Mouse (Mus musculus): ENCODE results near the gene Ptchd4. TPM values are rescaled to one million over a fixed set of nuclear protein-coding genes. Genes with fewer than 3 reads are reported as not detected.
A peak's percentile ranks its signal among the peaks of the same experiment; 100 is the strongest.

Gene Ptchd4
- polyA plus RNA-seq, 1 experiment from 2014 or later = 0.86 TPM

DNA sequence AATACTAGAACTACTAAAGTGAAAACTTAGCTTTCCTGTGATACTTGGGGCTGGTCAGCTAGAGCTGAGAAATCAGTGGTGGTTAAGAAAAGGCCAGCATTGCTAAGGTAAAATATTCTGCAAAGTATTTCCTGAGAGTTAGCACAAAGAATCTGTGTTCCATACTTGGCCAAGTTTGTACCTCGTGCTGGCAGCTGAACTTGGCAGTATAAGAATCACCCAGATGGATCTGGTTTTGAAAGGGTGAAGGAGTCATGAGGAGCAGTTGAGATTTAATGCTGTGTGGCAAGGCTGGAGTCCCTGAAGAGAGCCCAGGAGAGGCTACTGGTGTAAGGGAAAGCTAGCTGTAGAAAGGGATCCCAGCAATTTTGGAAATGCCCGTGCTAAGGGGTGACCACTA, 140.7 kb downstream of the Ptchd4 start:
- 69% methylated on average over 2 of the region's 2 CpGs for WGBS
- Histone ChIP-seq H3K9me3 (replicated peaks) (no peaks in the 10 kb centered on the region), H3K9ac (no peak overlapping the region), H3K4me1 (no peaks in the 10 kb centered on the region), H3K36me3 (no peaks in the 10 kb centered on the region), H3K4me2 (no peak overlapping the region), H3K27me3 (no peaks in the 10 kb centered on the region), H3K4me3 (replicated peaks) (no peak overlapping the region), H3K27ac (no peak overlapping the region)
- ATAC-seq (replicated peaks; ENCODE audit: low FRiP score) = no peak

DNA sequence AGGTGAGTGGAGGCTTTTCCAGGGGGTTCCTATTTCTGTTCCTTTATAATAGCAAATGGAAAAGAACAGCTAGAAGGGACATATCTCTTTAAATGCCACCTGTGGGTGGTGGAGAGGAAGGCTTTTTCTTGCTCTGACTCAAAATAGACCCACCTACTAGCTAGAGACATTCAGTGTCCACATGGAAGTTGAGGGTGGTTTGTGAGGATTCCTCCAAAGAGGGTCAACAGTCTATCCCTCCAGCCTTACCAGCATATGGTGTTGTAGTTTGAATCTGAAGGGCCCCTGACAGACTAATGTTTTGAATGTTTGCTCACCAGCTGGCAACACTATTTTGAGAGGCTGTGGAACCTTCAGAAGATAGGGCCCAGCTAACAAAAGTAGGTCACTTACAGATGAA, 147.0 kb downstream of the Ptchd4 start:
- ATAC-seq (replicated peaks; ENCODE audit: low FRiP score) = no peak
- Histone ChIP-seq H3K27me3 (no peaks in the 10 kb centered on the region), H3K4me2 (no peak overlapping the region), H3K9ac (no peak overlapping the region), H3K4me3 (replicated peaks) (no peak overlapping the region), H3K9me3 (replicated peaks) (no peaks in the 10 kb centered on the region), H3K27ac (no peak overlapping the region), H3K4me1 (no peaks in the 10 kb centered on the region), H3K36me3 (no peaks in the 10 kb centered on the region)

- Histone ChIP-seq H3K27me3 (peaks cover 6% of the 10 kb centered on the region; the same call in 1 of the 2 replicates), H3K9me3 (replicated peaks) (no peaks in the 10 kb centered on the region), H3K4me1 (no peaks in the 10 kb centered on the region), H3K4me3 (replicated peaks) (no peak overlapping the region), H3K27ac (0 out of 2 replicates have a peak overlapping the region, but pooled peaks have one; percentile 1), H3K36me3 (no peaks in the 10 kb centered on the region), H3K9ac (no peak overlapping the region), H3K4me2 (no peak overlapping the region)
- ATAC-seq (replicated peaks; ENCODE audit: low FRiP score) = peak; percentile 93
- 48% methylated on average over 5 of the region's 5 CpGs for WGBS
Observed at GRCm38 (mm10) chr17:42480173-42480991, 164.6 kb downstream of the Ptchd4 start.

DNA sequence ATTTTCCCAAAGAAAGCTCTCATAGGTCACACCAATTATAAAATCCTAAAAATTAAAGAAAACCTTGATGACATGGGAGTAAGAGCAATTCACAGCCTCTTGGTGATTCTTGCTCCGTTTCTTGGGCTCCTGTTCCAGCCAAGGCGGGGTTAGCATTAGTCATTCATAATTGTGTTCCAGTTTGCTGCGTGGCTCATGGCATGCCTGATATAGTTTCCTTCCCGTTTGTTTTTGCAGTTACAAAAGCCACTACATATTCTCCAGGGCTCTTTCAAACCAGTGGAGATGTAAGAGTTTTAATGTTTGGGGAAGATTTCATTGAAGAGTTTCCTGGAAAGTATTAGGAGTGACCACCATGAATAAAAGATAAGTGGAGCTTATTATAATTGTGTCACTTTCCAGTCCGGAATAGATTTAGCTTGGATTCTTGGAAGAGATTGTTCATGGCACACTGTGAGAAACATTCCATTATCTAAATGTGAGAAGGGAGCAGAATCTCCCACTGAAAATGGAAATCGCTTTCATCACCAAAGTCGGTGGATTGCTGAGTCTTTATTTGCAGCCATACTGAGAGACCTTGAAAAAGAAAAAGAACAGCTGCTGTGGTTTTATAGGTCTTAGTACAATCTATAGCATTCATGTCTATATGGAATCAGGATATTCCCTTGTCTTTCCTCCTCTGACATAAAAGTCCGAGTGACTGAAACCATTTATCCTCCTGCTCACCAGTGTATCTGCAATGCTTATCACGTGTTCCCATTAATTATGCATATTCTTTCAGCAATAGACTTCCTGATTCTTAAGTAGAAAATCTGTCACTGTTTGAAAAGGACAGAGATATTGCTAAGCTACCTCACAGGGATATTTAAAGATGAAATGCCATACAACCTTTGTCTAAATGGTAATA, 193.9 kb downstream of the Ptchd4 start:
- ATAC-seq (replicated peaks; ENCODE audit: low FRiP score) = no peak
- H3K36me3 ChIP-seq = no peaks in the 10 kb centered on the region
- H3K4me3 ChIP-seq (replicated peaks) = no peak overlapping the region
- H3K27me3 ChIP-seq = no peaks in the 10 kb centered on the region
- no peak overlapping the region for H3K9ac ChIP-seq
- H3K4me1 ChIP-seq = no peaks in the 10 kb centered on the region
- H3K4me2 ChIP-seq = no peak overlapping the region
- 71% methylated on average over 9 of the region's 9 CpGs for WGBS
- H3K27ac ChIP-seq = no peak overlapping the region
- no peaks in the 10 kb centered on the region for H3K9me3 ChIP-seq (replicated peaks)

DNA sequence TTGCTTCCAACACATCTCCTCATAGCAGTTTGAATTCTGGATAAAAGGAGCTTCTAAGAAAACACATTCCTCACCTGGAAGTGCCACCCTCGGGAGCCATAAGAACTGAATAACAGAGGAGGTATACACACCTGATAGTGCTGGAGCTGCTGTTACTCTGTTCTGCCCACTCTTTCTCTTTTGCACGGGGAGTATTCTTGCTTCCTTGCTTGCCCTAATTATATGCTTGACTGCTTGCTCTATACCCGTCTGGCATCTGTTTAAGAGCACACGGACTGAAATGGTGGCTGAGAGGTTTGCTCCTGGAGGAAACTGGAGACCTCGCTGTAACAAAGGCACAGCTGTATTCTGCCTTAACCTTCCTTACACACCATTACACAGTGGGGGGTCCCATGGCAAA, 214.4 kb downstream of the Ptchd4 start:
- peak overlapping the region; percentile 32; the same call in 1 of the 2 replicates for H3K27ac ChIP-seq
- H3K27me3 ChIP-seq = no peaks in the 10 kb centered on the region
- ATAC-seq (replicated peaks; ENCODE audit: low FRiP score) = peak; percentile 86
- H3K4me1 ChIP-seq = 0 out of 2 replicates have a peak, but pooled peaks cover 3% of the 10 kb centered on the region
- WGBS = 37% methylated on average over 5 of the region's 5 CpGs
- no peak overlapping the region for H3K4me3 ChIP-seq (replicated peaks)
- no peak overlapping the region for H3K9ac ChIP-seq
- H3K36me3 ChIP-seq = no peaks in the 10 kb centered on the region
- H3K4me2 ChIP-seq = 0 out of 2 replicates have a peak overlapping the region, but pooled peaks have one; percentile 12
- no peaks in the 10 kb centered on the region for H3K9me3 ChIP-seq (replicated peaks)

DNA sequence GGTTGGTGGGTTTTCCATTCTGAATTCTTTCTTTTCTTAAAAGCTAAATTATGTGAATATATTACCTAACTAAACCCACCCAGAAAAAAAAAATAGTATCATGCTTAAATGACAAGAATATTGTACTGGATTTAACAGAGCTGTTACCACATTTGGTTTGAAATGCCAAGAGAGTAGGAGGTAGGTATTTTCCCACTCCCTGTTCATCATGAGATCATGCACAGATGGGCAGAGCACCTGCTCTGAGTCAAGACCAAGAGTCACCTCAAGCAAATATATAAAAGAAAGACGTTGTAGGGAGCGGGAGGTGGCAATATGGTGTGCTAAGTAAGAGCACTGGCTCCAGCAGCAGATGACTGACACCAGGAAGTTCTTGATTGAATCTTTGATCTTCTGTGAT, 233.8 kb downstream of the Ptchd4 start:
- no peak for ATAC-seq (replicated peaks; ENCODE audit: low FRiP score)
- WGBS = 84% methylated on average over 2 of the region's 2 CpGs
- H3K27me3 ChIP-seq = no peaks in the 10 kb centered on the region

More for the DNA sequence above, 233.8 kb downstream of the Ptchd4 start:
- H3K9me3 ChIP-seq (replicated peaks) = no peaks in the 10 kb centered on the region
- no peak overlapping the region for H3K4me3 ChIP-seq (replicated peaks)
- H3K4me2 ChIP-seq = no peak overlapping the region
- H3K36me3 ChIP-seq = no peaks in the 10 kb centered on the region
- no peaks in the 10 kb centered on the region for H3K4me1 ChIP-seq
- H3K27ac ChIP-seq = no peak overlapping the region
- H3K9ac ChIP-seq = no peak overlapping the region

Measured in kidney, embryonic 15.5 days (tissue).